Mouse (Mus musculus) ovary, postnatal 10 days (tissue): ENCODE measurements around the gene Lztfl1.
A peak's percentile ranks its signal among the peaks of the same experiment; 100 is the strongest.
"Not testable (repeated sequence)": the region's sequence is repeated elsewhere in the genome, so short reads cannot be mapped to it uniquely, and the experiment has no call there.

Source experiments
- DNase-seq: peaks from one replicate; pipeline ENCODE4 v3.0.0; 2022; ENCODE audit warnings: low spot score

Gene Lztfl1

DNA sequence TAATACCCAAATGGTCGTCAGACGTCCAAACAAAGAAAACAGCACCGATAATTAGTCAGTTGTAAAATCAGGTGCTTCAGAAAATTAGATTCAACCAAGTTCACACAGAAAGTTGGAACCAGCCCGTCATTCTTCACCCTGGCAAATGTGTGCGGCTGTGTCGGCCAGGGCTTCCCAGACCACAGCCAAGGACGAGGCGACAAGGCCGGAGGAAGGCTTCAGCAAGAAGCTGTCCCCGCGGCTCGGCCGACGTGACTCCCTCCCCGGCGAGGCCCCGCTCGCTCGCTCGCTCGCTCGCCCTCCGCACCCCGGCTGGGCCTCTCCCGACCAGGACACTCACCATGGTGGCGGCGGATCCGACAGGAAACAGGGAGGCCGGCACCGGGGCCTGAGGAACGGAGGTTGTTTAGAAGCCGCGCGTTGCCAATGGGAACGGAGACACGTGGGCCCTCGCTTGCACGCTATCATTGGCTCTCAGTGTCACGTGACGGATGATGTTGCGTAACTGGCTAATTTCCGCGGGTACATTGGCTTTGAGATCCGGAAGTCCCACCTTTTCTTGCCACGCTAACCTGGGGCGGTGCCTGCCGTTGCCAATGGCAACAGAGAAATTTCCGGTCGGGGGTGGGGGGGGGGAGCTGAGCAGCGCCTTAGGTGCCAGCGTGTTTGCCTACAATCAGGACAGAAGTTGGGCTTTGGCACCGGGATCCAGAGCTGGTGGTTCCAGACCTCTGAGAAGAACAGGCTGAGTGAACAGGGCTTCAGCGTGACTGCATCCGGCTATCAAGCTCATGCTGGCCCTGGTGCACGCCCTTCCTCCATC, at the start of gene Lztfl1:
Gene Lztfl1 (minus strand): TSS at position 512 of the 823 bp plus-strand sequence.
- DNase-seq = peak; percentile 84

- no peak for DNase-seq
These were observed 49.5 kb upstream of the Lztfl1 start for GRCm38 (mm10) chr9:123766996-123767395.

DNA sequence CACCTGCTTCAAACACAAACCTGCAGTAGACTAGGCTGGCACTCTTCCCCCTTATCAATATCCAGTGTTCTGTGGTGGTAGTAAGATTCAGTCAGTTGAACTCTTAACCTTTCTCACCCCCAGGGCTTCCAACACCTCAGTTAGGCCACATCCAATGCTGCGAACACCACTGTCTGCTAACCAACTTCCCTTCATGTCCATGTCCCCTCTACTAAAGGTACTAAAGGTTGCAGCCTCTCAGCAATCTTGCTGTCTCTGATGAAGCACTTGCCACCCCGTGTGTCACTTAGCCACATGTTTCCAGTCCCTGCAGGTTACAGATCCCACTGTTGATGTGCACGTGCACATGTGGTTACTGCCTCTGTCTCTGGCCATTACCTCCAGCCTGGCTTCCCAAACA, 46.3 kb upstream of the Lztfl1 start:
- no peak for DNase-seq

- DNase-seq = no peak
These were observed 45.4 kb upstream of the Lztfl1 start for GRCm38 (mm10) chr9:123762886-123763285.

DNA sequence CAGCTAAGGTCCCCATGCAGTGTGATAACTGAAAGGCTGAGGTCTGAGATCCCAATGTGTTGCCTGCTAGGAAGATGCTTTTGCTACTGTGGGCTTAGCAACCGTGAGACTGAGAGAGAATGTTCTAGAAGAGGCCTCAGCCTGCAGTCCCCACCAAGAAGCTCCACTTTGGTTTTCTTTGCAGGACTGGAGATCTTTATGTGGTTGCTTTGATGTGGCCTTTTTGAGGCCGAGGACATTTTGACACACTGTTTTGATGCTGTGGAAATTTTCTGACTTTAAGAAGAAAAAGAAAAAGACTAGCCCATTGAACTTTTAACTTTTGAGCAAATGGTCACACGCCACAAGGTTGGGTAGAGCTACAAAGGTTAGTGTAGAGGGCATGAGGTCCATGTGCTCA, 43.3 kb upstream of the Lztfl1 start:
- DNase-seq = no peak

- no peak for DNase-seq
These were observed 41.1 kb upstream of the Lztfl1 start for GRCm38 (mm10) chr9:123758645-123759044.

GRCm38 (mm10) chr9:123758156-123758555, 40.7 kb upstream of the Lztfl1 start:
- DNase-seq = no peak

- DNase-seq = no peak
These were observed 39.8 kb upstream of the Lztfl1 start for GRCm38 (mm10) chr9:123757326-123757725.

- no peak for DNase-seq
These were observed 39.3 kb upstream of the Lztfl1 start for GRCm38 (mm10) chr9:123756752-123757151.

DNA sequence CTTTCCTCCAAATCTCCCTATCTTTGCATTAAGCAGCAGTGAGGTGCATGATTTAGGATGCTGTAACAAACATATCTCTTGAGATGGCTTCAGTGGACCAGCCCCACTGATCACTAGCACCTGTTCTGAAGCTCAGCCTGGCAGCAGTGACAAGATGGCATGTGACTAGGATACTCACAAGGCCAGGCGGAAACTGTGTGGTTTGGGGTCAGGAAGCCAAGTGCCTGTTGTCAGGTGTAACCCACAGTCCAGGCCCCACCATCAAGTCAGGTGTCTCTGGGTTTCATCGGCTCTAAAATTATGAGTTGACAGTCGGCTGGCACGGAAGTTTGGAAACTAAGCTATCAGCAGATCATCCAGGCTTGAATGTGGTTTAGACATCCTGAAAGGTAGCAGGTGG, 36.8 kb upstream of the Lztfl1 start:
- no peak for DNase-seq

DNA sequence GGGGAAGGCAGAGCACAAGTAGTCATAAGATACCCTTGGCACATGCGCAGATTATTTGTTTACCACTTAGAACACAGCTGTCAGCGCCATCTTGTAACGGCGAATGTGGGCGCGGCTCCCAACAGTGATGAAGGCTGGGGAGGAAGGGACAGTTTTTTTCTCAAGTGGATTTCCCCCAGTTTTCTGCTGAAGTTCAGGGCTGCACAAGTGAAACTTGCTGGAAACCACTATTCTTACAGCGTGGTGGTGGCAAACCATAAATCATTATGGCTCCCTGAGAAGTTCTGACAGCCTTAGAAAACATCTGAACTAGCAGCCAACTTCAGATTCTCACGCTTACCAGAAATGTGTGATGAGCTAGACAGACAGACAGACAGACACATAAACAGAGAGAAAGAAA, 32.2 kb upstream of the Lztfl1 start:
- not testable (repeated sequence) for DNase-seq

DNA sequence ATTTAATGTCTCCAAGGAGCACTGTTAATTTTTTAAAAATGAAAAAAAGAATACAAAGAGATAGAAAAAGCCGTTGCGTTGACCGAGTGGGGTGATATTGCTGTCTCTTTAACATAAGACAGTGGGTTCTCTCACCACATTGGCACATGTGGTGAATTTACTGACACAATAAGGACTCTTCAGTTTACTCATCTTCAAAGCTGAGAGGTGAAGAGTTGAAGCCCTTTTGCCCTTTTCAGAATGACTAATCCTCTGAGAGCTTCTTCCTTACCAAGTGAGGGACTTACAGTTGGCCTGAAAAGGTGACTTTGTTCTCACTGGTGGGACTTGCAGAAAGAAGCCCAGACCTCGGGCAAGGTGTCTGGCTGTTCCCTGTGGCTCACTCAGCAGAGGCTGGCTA, 23.3 kb upstream of the Lztfl1 start:
- no peak for DNase-seq

- DNase-seq = no peak
These were observed 16.6 kb upstream of the Lztfl1 start for GRCm38 (mm10) chr9:123734133-123734532.

DNA sequence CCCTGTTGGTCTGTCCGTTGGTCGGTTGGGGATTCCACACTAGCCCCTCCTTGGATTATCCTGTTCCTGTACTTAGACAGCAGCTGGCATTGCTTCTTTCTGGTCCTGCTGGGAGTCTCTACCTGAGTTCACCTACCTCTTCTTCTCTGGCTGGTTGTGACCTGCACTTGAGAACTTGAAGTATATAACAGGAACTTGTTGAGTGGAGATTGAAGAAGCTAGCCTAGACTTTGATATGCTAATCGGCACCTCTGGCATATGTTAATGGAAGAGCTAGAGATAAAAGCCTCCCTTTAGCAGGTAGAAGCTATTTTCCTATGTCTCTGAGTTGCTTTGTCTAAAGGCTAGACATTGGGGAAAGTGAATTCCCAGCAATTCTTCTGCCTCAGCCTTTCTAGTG, 13.8 kb upstream of the Lztfl1 start:
- no peak for DNase-seq

- DNase-seq = no peak
These were observed 5.4 kb upstream of the Lztfl1 start for GRCm38 (mm10) chr9:123722737-123723493.

DNA sequence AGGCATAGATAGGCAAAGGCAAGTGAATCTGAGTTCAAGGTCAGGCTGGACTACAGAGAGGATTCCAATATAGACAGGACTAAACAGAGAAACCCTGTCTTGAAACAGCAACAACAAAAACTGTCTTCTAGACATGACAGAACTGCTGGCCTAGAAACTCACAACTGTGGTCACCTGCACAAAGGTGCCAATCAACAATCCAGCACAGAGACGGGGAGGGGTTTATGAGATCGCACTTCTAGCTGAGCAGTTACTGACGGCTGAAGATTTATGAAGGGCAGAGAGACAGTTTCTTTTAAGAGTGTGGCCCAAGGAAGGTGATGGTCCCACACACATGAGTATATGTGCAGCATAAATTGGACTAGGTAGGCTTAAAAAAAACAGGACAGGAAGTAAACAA, 1.2 kb downstream of the Lztfl1 start:
- no peak for DNase-seq

DNA sequence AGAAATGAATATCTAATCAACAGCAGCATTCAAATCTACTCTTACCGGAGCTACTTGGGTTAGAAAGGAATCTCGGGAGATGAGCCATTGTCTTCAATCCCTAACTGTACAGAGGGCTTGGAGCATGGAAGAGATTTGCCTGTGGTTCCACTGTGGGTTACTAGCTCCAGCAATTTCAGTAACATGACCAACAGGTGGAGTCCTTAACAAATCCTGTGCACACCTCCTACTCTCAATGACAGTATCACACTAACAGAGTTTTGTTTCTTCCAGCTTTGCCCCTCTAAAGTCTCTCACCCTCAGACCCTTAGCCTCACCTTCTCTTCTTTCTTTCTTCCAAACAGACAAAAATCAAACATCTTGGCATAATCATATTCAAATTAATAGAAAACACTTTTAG, 4.4 kb downstream of the Lztfl1 start:
- no peak for DNase-seq

DNA sequence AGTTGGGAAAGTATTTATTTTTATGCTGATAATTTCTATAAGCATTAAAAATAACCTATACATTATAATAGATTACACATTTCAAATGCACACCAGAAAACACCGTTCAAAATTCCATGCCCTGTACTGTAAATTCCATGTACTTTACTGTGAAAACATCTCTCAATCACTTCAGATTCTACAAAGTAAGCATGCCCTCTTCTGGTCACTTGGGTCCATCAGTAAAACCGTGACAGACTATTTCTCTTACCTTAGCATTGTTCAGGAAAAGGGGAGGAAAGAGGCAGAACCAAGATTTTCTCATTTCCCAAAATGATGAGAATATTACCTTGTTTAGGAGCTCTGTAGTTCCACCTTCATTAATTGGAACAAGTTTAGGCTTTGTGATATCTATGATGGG, 8.3 kb downstream of the Lztfl1 start:
- no peak for DNase-seq

DNA sequence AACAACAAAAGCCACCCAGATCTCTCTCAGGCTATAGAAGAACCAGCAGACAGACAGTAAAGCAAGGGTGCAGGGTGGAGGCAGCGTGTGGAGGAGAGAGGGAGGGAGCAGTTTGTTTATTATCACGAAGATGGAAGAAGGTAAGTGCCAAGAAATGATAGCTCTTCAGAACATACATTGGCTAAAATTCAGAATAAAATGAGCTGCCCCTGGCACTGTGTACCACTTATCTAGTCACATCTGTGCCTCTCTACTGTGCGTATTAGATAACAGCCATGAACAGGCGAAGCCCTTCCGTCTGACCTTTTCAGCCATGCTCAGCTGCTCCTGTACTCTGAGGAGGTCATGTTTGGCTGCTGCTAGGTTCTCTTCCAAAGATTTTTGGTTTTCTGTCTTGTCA, 15.7 kb downstream of the Lztfl1 start:
- DNase-seq = no peak

DNA sequence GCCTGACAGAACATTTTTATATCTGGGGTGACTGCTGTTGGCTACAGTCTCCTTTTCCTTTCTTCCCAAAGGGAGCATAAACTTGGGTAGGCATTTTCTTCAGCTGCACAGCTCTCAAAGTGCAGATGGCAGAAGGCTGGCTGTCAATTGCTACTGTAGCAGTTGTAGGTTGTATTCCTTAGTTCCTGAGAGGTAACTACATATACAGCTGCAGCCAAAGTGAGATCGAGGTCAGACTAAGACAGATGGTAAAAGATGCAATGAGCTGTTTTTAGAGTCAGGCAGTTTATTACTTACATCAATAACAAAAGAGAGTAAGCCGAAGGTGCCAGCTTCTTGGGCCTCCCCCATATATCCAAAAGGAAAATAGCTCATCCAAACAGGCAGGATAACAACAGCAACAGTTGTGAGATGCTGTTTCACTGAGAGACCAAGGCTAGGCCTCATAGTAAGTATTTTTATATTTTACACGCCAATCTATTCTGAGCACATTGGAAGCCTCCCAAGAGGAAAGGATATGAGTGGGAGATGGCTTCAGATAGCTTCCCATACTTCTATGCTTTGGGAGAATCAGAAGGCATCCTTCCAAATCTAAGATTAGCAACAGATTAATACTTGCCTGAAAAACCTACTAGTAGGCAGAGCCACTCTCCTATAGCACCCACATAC, 21.7 kb downstream of the Lztfl1 start:
- no peak for DNase-seq

GRCm38 (mm10) chr9:123688227-123688626, 29.3 kb downstream of the Lztfl1 start:
- no peak for DNase-seq

- DNase-seq = no peak
These were observed 31.3 kb downstream of the Lztfl1 start for GRCm38 (mm10) chr9:123686206-123686605.

DNA sequence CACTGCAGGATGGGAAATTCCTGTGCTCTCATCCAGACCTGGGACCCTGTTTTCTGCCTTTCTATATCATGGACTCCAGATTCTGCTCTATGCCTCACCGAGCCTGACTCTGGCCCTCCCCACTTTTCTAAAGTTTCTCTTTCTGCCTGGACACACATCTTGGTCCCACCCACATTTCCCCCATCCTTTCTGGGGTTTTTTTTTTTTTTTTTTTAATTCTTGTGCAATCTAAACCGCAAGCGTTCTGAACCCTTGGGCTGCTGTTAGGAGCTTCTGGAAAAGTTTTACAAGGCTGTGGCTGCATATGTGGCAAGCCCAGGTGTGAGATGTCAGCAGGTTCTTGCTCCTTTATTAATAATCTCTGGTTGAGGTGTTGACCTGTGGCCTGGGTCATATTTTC, 33.8 kb downstream of the Lztfl1 start:
- DNase-seq = no peak
